Mouse (Mus musculus): ENCODE results near the gene Ovol3. TPM values are rescaled to one million over a fixed set of nuclear protein-coding genes. Genes with fewer than 3 reads are reported as not detected.

Gene Ovol3
- polyA plus RNA-seq (2012; rRNA removed): 0.07 TPM in 1 of 2 replicates, not detected in the other

DNA sequence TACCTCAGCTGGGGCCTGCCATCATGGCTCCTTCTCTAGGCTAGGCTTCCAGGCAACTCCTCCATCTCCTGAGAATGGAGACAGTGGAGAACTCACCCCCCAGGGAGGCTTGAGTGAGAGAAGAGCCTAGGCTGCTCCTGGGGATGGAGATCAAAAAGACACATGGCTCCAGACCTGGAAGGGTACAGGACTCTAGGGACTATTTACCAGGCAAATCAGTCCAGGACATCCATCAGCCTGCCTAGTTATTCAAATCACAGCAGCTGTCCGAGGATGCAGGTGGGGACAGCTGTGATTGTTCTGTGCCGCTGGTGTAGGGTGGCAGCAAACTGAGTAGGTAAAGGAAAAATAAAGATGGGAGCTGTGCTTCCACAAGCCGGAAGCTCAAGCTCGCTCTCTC is at the start of gene Ovol3:
Gene Ovol3 (minus strand): TSS at position 101 of the 400 bp plus-strand sequence.

DNA sequence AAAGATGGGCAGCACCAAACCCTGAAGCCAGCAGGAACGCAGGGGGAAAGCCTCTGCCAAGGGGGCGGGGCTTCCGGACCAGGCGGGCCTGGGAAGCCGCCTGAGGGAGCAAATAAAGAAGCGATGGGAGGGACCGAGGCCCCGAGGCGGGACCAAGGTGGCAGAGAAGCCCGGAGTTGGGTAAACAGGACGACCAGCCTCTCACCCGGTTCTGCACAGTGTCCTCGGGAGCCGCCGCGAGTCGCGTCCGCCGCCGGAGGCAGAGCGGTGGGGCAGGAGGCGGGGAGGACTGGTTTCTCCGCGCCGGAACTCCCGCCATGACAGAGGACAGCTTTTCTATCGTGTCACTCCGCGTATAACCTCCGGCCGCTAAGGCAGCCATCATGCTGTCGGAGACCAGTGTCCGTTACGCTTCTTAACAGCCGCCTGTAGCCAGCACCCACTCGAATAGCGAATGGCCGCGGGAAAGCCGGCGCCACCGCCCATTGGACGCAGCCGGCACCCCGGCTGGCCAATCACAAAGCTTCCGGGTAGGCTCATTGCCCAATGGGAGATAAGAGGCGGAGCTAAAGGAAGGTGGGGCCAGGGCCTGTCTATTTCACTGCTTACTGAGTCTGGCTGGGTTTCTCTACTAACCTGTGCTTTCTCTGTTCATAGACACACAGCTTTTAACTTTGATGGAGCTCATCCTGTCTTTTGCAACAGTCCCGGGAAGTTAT is 44.6 kb upstream of the Ovol3 start, which contains the start of the genes Thap8 and Wdr62:
Gene Thap8 (plus strand): TSS at position 144 of the 719 bp plus-strand sequence.
Gene Wdr62 (minus strand): TSS at position 469 of the 719 bp plus-strand sequence.

DNA sequence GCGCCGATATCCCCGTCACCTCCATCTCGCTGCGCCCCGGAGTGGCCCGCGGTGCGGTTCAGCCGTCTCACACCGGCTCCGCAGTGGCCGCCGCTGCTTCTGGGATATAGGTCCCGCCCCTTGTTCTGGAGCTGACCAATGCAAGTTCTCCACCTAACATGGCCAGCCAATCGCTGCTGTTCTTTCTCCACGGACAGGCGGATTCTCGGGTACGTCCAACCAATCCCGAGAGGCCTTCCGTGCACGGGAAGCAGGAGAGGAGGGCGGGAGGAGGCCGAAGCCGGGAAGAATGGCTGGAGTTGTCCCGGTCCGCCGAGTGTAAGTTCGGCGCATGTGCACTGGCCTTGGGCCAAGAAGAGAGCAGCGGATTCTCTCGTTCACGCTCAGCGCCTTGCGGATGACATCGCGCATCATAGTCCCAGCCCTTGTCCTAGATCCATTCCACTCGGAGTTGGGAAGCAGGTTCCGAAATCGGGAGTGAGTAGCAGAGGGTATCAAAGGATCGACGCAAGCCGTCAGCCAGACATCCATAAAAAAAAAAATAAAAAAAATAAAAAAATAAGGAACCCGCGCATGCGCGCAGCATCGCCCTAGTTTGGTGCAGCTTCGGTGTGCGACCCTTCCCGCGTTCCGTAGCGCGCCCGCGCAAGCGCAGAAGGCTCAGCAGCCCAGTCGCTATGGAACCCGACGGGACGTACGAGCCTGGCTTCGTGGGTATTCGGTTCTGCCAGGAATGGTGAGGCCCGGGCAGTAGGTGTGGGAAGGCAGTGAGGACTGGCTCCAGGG is 3.7 kb downstream of the Ovol3 start, which contains the start of the genes Polr2i and Tbcb:
Gene Polr2i (plus strand): TSS at position 280 of the 786 bp plus-strand sequence.
Gene Tbcb (minus strand): TSS at position 604 of the 786 bp plus-strand sequence.

DNA sequence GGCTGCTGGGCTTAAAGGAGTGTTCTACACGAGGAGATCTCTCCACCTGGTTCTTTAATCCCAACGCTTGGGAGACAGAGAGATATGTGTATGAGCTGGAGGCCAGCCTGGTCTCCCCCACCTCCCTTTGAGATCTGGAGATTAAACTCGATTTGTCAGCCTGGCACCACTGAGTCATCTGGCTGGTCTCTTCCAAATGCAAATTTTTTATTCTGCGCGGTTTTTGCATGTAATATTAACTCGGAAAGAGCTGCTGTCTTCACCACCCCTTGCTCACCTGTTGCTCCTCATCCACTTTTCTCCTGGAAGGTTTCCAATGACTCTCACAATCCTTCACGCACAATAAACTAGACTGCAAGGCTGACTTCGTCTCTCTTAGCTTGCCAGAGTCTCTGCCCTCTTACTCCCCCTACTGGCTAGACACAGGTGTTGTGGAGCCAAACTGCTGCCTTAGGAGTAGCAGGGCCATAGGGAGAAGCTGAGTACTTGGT is 37.0 kb downstream of the Ovol3 start, which contains the start of gene Capns1:
Gene Capns1 (minus strand): TSS at position 331 of the 491 bp plus-strand sequence.

DNA sequence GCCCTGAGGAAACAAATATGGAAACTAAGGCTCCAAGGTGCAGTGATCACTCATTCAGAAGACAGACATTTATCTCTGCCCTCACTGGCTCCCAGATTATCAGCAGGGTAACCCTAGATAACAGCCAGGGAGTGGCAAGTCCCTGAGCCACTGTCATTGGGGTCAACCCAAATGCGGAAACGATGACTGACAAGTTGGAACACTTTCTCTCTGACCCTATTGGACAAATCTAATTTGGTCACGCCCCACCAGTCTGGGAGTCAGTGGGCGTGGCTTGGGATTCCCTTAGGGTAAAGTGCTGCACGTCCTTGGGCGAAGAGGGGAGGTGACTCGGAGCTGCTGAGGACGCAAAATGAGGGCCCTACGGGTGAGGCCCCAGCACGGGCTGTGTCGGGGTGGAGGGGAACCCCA is 51.6 kb downstream of the Ovol3 start, which contains the start of gene Cox7a1:
Gene Cox7a1 (plus strand): TSS at position 266 of the 411 bp plus-strand sequence.

Other genes starting within 250 kb of the Ovol3 start
- gene Zfp14, start 184.3 kb downstream of the Ovol3 start, polyA plus RNA-seq (2012; rRNA removed): 0.31 and 0.33 TPM in 2 replicates
- 0.60 and 0.68 TPM in 2 replicates for gene Zfp82, start 162.8 kb downstream of the Ovol3 start, polyA plus RNA-seq (2012; rRNA removed)
- 0.02 TPM in 2 replicates for gene Gm26920, start 145.3 kb downstream of the Ovol3 start, polyA plus RNA-seq (2012; rRNA removed)
- 1.1 and 1.2 TPM in 2 replicates for gene Zfp566, start 145.2 kb downstream of the Ovol3 start, polyA plus RNA-seq (2012; rRNA removed)
- 5.0 and 5.6 TPM in 2 replicates for gene Zfp260, start 140.9 kb downstream of the Ovol3 start, polyA plus RNA-seq (2012; rRNA removed)
- 0.57 and 0.73 TPM in 2 replicates for gene Zfp382, start 113.8 kb downstream of the Ovol3 start, polyA plus RNA-seq (2012; rRNA removed)
- 22.7 and 23.5 TPM in 2 replicates for gene Zfp146, start 66.0 kb downstream of the Ovol3 start, polyA plus RNA-seq (2012; rRNA removed)
- gene Cox7a1, start 51.6 kb downstream of the Ovol3 start, polyA plus RNA-seq (2012; rRNA removed): 2.8 and 3.4 TPM in 2 replicates
- 109 and 119 TPM in 2 replicates for gene Capns1, start 36.9 kb downstream of the Ovol3 start, polyA plus RNA-seq (2012; rRNA removed)
- gene Polr2i, start 3.8 kb downstream of the Ovol3 start, polyA plus RNA-seq (2012; rRNA removed): 64.7 and 70.6 TPM in 2 replicates
- 24.6 and 27.0 TPM in 2 replicates for gene Tbcb, start 3.5 kb downstream of the Ovol3 start, polyA plus RNA-seq (2012; rRNA removed)
- gene Thap8, start 44.4 kb upstream of the Ovol3 start, polyA plus RNA-seq (2012; rRNA removed): not detected in 2 replicates
- gene Wdr62, start 44.7 kb upstream of the Ovol3 start, polyA plus RNA-seq (2012; rRNA removed): 12.3 and 12.9 TPM in 2 replicates
- 0.85 and 0.99 TPM in 2 replicates for gene Clip3, start 56.0 kb upstream of the Ovol3 start, polyA plus RNA-seq (2012; rRNA removed)
- 13.6 and 13.9 TPM in 2 replicates for gene Alkbh6, start 73.0 kb upstream of the Ovol3 start, polyA plus RNA-seq (2012; rRNA removed)
- 9.4 and 10.6 TPM in 2 replicates for gene Syne4, start 79.1 kb upstream of the Ovol3 start, polyA plus RNA-seq (2012; rRNA removed)
- 0.12 and 0.16 TPM in 2 replicates for gene E130208F15Rik, start 86.0 kb upstream of the Ovol3 start, polyA plus RNA-seq (2012; rRNA removed)
- 4.5 and 5.2 TPM in 2 replicates for gene Sdhaf1, start 88.2 kb upstream of the Ovol3 start, polyA plus RNA-seq (2012; rRNA removed)
- 1.1 and 1.2 TPM in 2 replicates for gene Lrfn3, start 127.0 kb upstream of the Ovol3 start, polyA plus RNA-seq (2012; rRNA removed)
- 65.2 and 83.0 TPM in 2 replicates for gene Tyrobp, start 178.0 kb upstream of the Ovol3 start, polyA plus RNA-seq (2012; rRNA removed)
- gene Hcst, start 184.1 kb upstream of the Ovol3 start, polyA plus RNA-seq (2012; rRNA removed): 2.0 and 2.7 TPM in 2 replicates
- 0.76 and 1.2 TPM in 2 replicates for gene Nfkbid, start 186.0 kb upstream of the Ovol3 start, polyA plus RNA-seq (2012; rRNA removed)
- 2.6 and 3.0 TPM in 2 replicates for gene Aplp1, start 209.8 kb upstream of the Ovol3 start, polyA plus RNA-seq (2012; rRNA removed)
- gene Kirrel2, start 222.0 kb upstream of the Ovol3 start, polyA plus RNA-seq (2012; rRNA removed): 0.06 and 0.09 TPM in 2 replicates
- 0.06 and 0.07 TPM in 2 replicates for gene Nphs1, start 222.6 kb upstream of the Ovol3 start, polyA plus RNA-seq (2012; rRNA removed)

Measured in liver, embryonic 14 days (tissue).